Mouse (Mus musculus): Measurements from ENCODE around the gene Mup19. TPM values are rescaled to one million over a fixed set of nuclear protein-coding genes. Genes with fewer than 3 reads are reported as not detected.
A peak's percentile ranks its signal among the peaks of the same experiment; 100 is the strongest.
"Not testable (repeated sequence)": the region's sequence is repeated elsewhere in the genome, so short reads cannot be mapped to it uniquely, and the experiment has no call there.

Mup19 gene
- not detected for total RNA-seq (2021)
- long read RNA-seq: 0 reads

DNA sequence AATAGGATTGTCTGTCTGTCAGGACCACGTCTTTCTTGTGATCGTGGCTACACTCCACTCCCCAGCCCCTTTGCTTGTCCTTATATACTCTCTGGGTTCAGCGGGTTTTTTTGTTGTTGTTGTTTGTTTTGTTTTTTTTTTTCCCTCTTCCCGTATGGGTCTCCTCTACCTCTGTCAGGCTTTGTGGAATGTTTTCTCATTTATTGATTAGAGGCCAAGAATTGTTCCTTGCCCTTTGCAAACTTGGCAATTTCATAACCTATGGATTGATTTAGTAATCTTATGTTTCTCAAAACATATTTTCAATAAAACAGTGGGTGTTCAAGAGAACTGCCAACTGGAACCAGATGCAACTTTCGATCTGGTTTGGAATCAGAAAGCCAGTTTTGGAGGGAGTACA, at the start of gene Mup19:
TSS of gene Mup19 (minus strand) at position 101 of the 400 bp plus-strand sequence.
- DNase-seq (ENCODE audit: low spot score in 2 of 2): not testable (repeated sequence)

DNA sequence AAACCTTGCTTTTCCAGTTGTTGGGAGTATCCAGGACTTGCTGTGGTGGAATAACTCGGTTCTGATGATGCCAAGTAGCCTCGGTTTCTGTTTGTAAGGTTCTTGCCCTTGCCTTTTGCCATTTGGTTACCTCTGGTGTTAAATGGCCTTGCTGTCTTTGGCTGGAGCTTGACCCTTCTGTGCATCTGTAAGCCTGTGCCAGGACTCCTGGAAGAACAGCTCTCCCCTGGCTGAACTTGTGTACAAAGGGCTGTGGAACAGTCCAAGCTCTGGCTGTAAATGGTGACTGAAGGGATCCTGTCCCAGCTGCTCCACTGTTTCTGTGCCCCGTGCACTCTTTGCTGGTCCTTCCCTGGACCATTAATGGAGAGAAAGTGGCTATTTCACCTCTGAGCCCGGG, 47.1 kb upstream of the Mup19 start:
- no peak for DNase-seq (ENCODE audit: low spot score in 2 of 2)

DNA sequence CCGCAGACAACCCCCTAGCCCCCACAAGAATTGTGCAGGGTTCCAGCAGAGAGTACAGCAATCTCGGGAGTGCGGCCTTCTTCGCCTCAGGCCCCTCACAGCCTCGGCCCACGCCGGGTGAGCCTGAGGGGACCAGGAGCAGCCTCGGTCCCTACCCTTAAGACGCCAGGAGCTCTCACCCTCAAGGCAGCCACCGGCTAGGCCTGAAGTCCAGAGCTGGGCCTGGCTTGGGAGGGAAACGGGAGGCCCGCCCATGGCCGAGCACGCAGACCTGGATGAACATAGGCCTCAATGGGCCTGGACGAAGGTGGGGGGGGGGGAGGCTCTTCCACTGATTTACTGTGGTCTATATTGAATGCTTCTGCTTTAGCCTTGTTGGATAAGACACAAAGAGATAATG, 41.1 kb upstream of the Mup19 start:
- no peak for DNase-seq (ENCODE audit: low spot score in 2 of 2)

DNA sequence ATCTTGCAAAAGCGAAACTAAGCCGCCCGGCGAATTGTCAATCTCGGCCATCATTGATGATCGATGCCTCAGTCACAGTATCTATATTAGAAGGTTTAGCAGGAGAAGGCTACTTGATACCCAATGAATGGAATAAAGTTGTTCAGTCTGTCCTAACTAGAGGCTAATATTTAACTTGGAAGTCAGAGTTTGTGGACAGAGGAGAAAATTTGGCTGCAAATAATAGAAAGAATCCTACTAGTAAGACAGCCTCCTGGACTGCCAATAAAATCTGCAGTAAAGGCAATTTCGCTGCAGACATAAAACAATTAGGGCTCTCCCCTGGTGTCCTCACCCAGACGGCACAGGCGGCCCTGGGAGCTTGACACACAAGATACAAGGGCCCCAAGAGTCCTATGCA, 40.5 kb upstream of the Mup19 start:
- DNase-seq (ENCODE audit: low spot score in 2 of 2): not testable (repeated sequence)

DNA sequence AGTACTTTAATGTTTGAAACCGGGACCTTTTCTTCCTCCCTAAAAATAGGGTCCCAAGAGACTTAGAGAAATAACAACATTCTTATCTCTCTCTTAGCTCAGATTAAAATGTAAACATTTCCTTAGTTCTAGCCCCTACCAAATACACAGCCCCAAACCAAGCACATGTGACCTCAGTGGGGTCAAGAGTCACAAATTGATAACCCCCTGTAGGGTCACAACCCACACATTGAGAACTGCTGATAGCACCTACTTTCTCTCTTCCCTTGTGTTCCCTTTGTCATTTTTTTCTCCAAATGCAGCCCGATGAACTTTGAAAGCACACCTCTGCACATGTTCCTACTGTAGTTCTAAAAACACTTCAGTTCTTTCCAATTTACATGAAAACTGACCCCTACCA, 33.5 kb upstream of the Mup19 start:
- DNase-seq (ENCODE audit: low spot score in 2 of 2): no peak

DNA sequence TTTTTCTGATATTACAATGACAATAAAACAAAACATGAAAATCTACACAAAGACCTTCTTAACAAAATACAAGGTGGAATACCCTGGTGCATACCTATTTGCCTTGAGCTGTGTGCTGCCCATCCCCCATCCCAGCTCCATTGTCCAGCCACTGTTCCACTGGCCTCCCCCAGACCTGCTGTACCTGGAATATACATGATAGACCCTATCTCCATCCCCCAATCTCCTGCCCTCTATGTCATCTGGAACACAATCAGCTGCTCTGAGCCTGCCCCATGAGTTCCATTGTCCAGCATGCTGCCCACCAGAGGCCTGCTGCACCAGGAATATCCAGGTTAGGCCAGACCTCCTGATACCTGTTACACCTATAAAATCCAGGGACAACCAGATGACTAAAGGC, 31.4 kb upstream of the Mup19 start:
- no peak for DNase-seq (ENCODE audit: low spot score in 2 of 2)

DNA sequence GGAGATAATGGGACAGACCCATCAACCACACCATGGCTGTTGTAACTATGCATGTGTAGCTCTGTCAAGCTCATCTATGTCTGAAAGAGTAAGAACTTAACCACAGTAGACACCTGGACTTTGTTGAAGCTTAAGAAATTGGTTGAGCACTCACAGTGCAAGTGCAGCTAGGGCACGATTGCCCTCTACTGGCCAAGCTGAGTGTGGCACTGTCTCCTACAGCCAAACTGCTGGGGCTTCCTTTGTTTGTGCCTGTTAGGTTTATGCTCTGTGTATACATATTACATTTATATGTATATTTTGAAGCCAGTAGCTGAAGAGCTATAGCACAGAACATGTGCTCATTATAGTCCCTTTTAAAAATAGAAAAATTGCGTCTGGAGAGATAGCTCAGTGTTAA, 29.1 kb upstream of the Mup19 start:
- peak; percentile 13 to 47 for DNase-seq (ENCODE audit: low spot score in 2 of 2)

DNA sequence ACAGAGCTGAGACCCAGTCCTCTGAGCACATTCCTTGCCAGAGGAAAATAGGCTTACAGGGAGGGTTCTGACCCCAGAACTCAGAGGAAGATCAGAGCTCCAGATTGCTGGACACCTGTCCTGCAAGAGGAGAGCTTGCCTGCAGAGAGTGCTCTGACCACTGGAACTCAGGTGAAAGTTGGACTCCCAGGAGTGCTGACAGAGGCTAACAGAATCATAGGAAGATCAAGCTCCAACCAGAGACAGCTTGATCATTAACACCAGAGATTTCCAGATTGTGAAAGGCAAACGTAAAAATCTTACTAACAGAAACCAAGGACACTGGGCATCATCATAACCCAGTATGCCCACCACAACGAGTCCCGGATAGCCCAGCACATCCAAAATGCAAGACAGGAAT, 26.9 kb upstream of the Mup19 start:
- DNase-seq (ENCODE audit: low spot score in 2 of 2): not testable (repeated sequence)

DNA sequence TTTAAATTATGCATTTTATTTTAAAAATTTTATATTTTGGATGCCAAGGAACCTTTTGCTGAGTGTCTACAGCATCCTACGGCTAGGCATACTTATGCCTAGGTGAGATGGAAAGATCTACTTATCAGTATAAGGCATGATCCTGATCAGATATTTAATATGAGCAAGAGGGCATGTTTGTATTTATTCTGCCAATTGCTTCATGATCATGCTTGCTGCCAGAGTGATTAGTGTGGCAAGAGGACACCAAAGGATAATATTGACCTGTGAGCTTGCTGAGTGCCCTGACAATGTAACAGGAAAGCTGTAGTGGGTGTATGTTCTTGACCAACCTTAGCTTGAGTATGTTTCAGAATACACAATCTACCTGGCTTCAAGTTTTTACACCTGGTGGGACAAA, 7.6 kb upstream of the Mup19 start:
- DNase-seq (ENCODE audit: low spot score in 2 of 2): not testable (repeated sequence)

DNA sequence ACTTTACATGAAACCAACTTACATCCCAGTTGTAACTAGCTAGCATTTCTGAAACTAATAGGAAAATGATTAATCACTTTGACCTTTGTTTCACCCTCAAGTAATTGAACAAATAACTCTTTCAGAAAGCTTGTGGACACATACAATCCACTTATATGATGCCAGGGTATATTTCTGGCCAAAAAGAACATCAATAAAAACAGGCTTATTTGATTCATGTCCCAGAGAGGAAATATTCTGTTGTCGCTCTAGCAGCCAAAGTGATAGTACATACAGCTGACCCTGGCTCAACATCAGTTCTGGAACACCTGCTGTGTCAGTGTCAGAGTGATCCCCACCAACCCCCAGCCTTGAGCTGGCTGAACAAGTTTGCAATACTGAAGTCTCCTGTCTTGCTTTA, 2.2 kb upstream of the Mup19 start:
- DNase-seq (ENCODE audit: low spot score in 2 of 2): not testable (repeated sequence)

Other genes starting within 250 kb of the Mup19 start
- gene Mup17, start 186.4 kb downstream of the Mup19 start, total RNA-seq (2021): not detected
- not detected for gene Mup18, start 108.1 kb downstream of the Mup19 start, total RNA-seq (2021)
- not detected for gene Mup5, start 53.0 kb upstream of the Mup19 start, total RNA-seq (2021)